In the genomic region with DNA sequence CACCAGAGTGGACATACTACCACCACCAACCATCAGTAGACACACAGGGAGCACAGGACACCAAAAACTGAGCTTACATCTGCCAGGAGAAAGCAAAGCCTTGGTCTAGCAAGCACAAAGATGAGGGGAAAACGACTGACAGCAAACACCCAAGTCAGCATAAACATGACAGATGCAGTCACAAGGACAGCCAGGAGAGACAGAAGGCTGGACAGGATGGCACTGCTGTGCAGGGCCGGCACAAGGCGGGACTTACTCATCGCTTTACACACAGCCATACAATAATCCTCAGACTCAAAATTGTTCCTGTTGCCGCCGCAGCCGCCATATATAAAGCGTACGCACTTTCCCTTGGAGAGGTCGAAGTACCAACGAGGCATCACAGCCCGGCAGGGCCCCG, we compare ENCODE assay signal across 24 mouse cellular contexts. TPM values are rescaled to one million over a fixed set of nuclear protein-coding genes. Genes with fewer than 3 reads are reported as not detected.
A peak's percentile ranks its signal among the peaks of the same experiment; 100 is the strongest.
DNase-seq lines count a peak whose midpoint lies in the region; ATAC-seq and TF ChIP-seq lines count a peak whose summit lies in the region.
"Had no signal": no experiment of that assay in that cellular context is flagged by ENCODE, and none has a peak within 500 bp of the region (broad histone marks: within the 10 kb centered on the region; RNA-seq: fewer than 3 reads in every experiment).

No protein-coding gene starts in this region.

- no peaks in the 10 kb centered on the region for H3K27me3 ChIP-seq in E14TG2a.4 (ENCODE audit: insufficient read depth, low read length)
- no peaks in the 10 kb centered on the region for H3K27me3 ChIP-seq in intestine, embryonic 16.5 days (replicated peaks; ENCODE audit: control insufficient read depth, insufficient read depth, low read length)
- H3K27me3 ChIP-seq: embryonic facial prominence, embryonic 12.5 days; forebrain, embryonic 12.5 days; Patski had no signal

- no peak for ATAC-seq in cerebellum, adult (ENCODE audit: insufficient number of reproducible peaks, low FRiP score, low TSS enrichment)
- ATAC-seq in intestine, embryonic 16.5 days = no peak
- ATAC-seq: activated CD4-positive, CD25-positive, alpha-beta regulatory T cell, adult 4 months; CD4-positive, CD25-positive, alpha-beta regulatory T cell, adult 4 months; forebrain, embryonic 16.5 days; inflammation-experienced regulatory T-cells, adult 6 months; Patski had no signal

- peak overlapping the region; percentile 37 for H3K27ac ChIP-seq in brown adipose tissue, adult 24 weeks (replicated peaks; ENCODE audit: low read depth, low read length)
- H3K27ac ChIP-seq in intestine, embryonic 16.5 days (ENCODE audit: low read length) = no peak overlapping the region
- H3K27ac ChIP-seq: embryonic facial prominence, embryonic 12.5 days; forebrain, embryonic 12.5 days; heart, adult 2 months; hindbrain, embryonic 10.5 days; hindbrain, embryonic 14.5 days had no signal

- no peak overlapping the region for H3K9ac ChIP-seq in intestine, embryonic 16.5 days (ENCODE audit: low read depth, low read length)
- H3K9ac ChIP-seq: embryonic facial prominence, embryonic 12.5 days; forebrain, embryonic 12.5 days; hindbrain, embryonic 14.5 days had no signal

- no peak overlapping the region for H3K4me2 ChIP-seq in intestine, embryonic 16.5 days (ENCODE audit: low read depth, low read length)
- H3K4me2 ChIP-seq: embryonic facial prominence, embryonic 12.5 days; forebrain, embryonic 12.5 days; heart, embryonic 11.5 days; hindbrain, embryonic 14.5 days had no signal

- no peaks in the 10 kb centered on the region for H3K9me3 ChIP-seq in E14TG2a.4 (ENCODE audit: low read length)
- H3K9me3 ChIP-seq in intestine, embryonic 16.5 days (ENCODE audit: control insufficient read depth, low read length) = no peaks in the 10 kb centered on the region
- H3K9me3 ChIP-seq: embryonic facial prominence, embryonic 12.5 days; forebrain, embryonic 12.5 days; hindbrain, embryonic 10.5 days had no signal

- WGBS in intestine, embryonic 16.5 days = 90% methylated on average over 13 of the region's 13 CpGs

- peaks cover 91% of the 10 kb centered on the region for H3K36me3 ChIP-seq in E14TG2a.4 (ENCODE audit: insufficient read depth, low read length)
- peaks cover 9% of the 10 kb centered on the region; the same call in 1 of the 2 replicates for H3K36me3 ChIP-seq in intestine, embryonic 16.5 days (ENCODE audit: control insufficient read depth, insufficient read depth, low read length)

- peak overlapping the region; percentile 37 for H3K4me3 ChIP-seq in E14TG2a.4 (replicated peaks; ENCODE audit: low read length)
- no peak overlapping the region for H3K4me3 ChIP-seq in brown adipose tissue, adult 24 weeks (ENCODE audit: insufficient read depth, low read depth, low read length)
- no peak overlapping the region for H3K4me3 ChIP-seq in intestine, embryonic 16.5 days (ENCODE audit: low read length)
- H3K4me3 ChIP-seq: embryonic facial prominence, embryonic 12.5 days; forebrain, embryonic 12.5 days; heart, adult 2 months; hindbrain, embryonic 10.5 days had no signal

- H3K4me1 ChIP-seq in E14TG2a.4 (replicated peaks; ENCODE audit: low read depth, low read length) = peaks cover 34% of the 10 kb centered on the region
- H3K4me1 ChIP-seq in brown adipose tissue, adult 24 weeks (ENCODE audit: control insufficient read depth, insufficient read depth, insufficient read length, low read length) = peaks cover 4% of the 10 kb centered on the region; the same call in 1 of the 2 replicates
- no peaks in the 10 kb centered on the region for H3K4me1 ChIP-seq in intestine, embryonic 16.5 days (ENCODE audit: control insufficient read depth, insufficient read depth, low read length)
- H3K4me1 ChIP-seq: embryonic facial prominence, embryonic 12.5 days; forebrain, embryonic 12.5 days; hindbrain, embryonic 10.5 days had no signal

- DNase-seq in cerebellum, adult 11-12 months = peak; percentile 45
- DNase-seq in cerebellum, adult 11 months = no peak
- DNase-seq in cerebellum, postnatal 10 days = peak; percentile 15 to 22
- no peak for DNase-seq in kidney, postnatal 4 days
- DNase-seq: adrenal gland, postnatal 14 days; B cell, adult 2 months; gastrocnemius, postnatal 14 days; heart, adult 2 months; kidney, adult 11 months; kidney, adult 9 months had no signal

- TF ChIP-seq CTCF in E14TG2a.4 (conservative IDR thresholded peaks at IDR 0.05; ENCODE audit: low read length) = no peak

RNA-seq across cellular contexts. Expression of a gene that starts 35.7 kb away (rescaled TPM):
- polyA plus RNA-seq in brown adipose tissue, adult 24 weeks (2012; ENCODE audit: insufficient read depth, insufficient read length, missing spikeins) = 0.71 TPM in 1 of 2 replicates, not detected in the other
- polyA plus RNA-seq in intestine, embryonic 16.5 days (2015; fragmentation: Nextera tagmentation; extraction: Ambion mirVana) = 91.4 and 96.6 TPM in 2 replicates
- polyA plus RNA-seq: Patski had no signal

RNA-seq across cellular contexts. Expression of a gene that starts 44.3 kb away (rescaled TPM):
- 657 and 1,031 TPM in 2 replicates for polyA plus RNA-seq in brown adipose tissue, adult 24 weeks (2012; ENCODE audit: insufficient read depth, insufficient read length, missing spikeins)
- 203 and 204 TPM in 2 replicates for polyA plus RNA-seq in intestine, embryonic 16.5 days (2015; fragmentation: Nextera tagmentation; extraction: Ambion mirVana)

Comparison
In these comparisons a context has a peak if more than half of its experiments do, and no peak if none do; other contexts are left out.
1. DNase-seq: peak in cerebellum, adult 11-12 months (single experiment) and cerebellum, postnatal 10 days (2 of 2); none in cerebellum, adult 11 months (single experiment) and kidney, postnatal 4 days (0 of 2).
2. RNA of a gene that starts 35.7 kb away (polyA plus RNA-seq): 91.4 to 96.6 TPM in intestine, embryonic 16.5 days; 0.71 TPM in brown adipose tissue, adult 24 weeks; every median in the first group is over 10 times any median in the second.